Mouse (Mus musculus): Measurements from ENCODE around the gene Ccdc63. TPM values are rescaled to one million over a fixed set of nuclear protein-coding genes. Genes with fewer than 3 reads are reported as not detected.

Gene Ccdc63
- total RNA-seq, 1 experiment from 2014 or later, result not detected

DNA sequence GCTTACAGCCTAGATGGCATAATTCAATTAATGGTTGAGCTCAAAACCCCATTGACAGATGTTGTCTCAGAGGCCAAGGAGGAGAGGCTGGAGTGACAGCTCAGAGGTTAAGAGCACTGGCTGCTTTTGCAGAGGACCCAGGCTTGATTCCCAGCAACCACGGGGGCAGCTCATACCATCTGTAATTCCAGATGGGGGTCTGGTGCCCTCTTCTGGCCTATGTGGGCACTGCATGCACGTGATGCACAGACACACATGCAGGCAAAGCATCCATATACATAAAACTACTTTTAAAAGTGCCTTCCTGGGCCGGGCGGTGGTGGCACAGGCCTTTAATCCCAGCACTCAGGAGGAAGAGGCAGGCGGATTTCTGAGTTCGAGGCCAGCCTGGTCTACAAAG lies 24.4 kb downstream of the Ccdc63 start:
- DNase-seq, result no peak

DNA sequence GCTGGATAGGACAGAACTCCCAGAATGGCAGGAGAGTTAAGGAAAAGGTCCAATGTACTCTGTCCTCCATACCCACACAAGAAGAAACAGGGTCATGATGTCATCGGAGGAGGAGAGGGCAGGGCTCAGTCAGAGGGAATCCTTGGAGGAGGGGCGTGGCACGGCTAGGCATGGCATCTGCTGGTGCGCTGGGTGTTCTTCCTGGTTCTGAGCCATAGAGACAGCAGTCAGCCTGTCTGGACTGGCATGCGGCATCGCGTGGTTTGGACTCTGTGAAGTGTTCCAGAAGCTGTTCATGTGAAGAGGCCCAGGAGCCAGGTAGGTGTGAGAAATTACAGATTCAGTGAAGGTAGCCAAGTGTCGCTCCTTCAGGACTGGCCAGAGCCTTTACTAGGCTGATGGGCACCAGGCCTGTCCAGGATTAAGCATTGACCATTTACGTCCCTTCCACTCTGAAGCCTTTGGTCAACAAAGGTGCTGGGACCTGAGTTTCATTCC lies 25.3 kb downstream of the Ccdc63 start:
- no peak for DNase-seq

DNA sequence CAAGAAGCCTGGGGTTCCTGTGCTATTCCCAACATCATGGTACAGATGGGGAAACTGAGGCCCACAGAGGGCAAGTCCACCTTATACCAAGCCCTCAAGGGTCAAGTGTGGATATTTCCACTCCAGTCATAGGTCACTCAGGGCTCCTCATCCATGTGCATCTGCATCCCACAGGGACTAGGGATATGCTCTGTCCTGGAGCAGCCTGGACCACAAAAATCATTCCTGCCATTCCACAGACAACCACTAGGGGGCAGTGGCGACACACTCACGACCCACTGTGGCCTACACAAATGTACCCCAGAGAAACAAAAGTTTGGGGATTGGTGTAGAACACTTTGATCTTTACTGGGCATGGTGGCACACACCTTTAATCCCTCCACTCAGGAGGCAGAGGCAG lies 26.4 kb downstream of the Ccdc63 start:
- peak; percentile 45 for DNase-seq

DNA sequence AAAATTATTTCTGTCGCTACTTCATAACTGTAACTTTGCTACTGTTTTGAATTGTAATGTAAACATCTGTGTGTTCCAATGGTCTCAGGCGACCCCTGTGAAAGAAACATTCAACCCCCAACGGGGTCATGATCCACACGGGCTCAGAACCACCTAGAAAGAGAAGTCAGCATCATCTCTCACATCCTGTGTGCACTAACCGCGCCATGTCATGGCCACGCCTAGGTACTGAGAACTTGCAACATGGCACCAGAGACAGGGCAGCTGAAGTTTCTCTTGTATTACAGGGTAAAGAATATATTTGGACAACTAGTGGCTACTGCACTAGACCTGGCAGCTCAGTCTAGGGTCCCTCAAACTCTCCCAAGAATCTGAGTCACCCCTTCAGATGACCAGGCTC lies 27.2 kb downstream of the Ccdc63 start:
- DNase-seq, result no peak

DNA sequence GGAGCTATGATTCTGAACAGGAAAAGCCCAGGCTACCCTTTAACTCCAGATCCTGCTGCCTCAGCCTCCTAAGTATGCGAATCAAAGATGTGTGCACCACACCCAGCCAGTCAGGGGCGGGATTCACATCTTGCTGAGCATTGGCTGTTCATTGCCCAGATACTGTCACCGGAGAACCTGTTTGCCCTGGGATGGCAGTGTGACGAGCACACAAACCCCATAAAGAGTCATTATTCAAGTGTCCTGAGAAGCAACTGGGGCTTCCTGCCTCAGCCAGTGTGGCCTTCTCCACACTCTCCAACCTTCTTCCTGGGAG lies 28.7 kb downstream of the Ccdc63 start:
- DNase-seq, result no peak

DNA sequence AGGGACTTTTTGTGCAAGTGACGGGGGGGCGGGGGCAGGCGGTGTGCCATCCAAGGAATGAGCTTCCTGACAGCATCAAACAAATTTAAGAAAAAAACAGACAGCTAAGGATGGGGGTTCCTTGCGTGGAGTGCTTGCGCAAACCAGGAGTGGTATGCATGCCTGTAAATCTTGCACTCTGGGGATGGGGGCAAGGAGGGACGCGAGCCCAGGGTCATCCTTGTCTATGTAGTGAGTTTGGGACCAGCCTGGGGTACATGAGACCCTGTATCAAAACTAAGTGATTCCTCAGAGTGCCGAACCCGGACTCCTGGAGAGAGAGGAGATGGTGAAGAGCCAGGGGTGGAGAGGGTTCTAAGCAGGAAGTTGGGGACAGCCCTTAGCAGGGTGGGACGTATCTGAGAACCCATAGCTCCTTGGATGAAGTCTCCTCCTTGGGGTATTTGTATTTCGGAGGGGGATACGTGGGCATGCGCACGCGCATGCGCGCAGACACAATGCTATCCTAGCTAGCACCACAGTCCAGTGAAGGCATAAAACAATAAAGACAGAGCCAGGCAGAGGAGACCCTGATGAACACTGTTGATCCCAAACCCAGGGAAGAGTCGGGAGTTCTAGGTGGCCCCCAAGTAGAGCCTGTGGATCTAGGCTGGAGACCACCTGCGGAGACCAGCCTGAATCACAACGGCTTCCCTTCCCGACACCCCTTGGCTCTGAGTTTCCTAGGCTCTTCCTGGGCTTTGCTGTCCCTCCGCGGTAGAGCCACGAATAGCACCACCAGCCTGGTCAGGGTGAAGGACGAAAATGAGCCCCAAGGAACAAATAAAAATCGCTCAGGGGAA lies 29.3 kb downstream of the Ccdc63 start:
- no peak for DNase-seq

DNA sequence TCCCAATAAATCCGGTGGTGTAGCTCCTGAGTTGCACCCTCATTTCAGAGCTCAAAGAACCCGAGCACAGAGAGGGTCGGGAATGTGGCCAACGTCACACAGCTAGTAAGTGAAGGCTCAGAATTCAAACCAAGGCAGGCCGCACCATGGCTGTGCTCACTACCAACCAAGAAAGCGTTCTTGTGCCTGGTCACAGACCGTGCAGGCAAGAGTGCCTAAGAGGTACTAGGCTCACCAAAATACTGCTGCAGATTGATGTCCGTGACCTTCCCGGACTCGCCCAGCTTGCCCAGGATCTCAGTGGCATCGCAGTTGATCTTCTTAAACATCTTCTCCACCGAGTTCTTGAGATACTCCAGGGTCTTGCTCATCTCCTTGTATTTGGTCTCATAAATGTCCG lies 30.0 kb downstream of the Ccdc63 start:
- no peak for DNase-seq

DNA sequence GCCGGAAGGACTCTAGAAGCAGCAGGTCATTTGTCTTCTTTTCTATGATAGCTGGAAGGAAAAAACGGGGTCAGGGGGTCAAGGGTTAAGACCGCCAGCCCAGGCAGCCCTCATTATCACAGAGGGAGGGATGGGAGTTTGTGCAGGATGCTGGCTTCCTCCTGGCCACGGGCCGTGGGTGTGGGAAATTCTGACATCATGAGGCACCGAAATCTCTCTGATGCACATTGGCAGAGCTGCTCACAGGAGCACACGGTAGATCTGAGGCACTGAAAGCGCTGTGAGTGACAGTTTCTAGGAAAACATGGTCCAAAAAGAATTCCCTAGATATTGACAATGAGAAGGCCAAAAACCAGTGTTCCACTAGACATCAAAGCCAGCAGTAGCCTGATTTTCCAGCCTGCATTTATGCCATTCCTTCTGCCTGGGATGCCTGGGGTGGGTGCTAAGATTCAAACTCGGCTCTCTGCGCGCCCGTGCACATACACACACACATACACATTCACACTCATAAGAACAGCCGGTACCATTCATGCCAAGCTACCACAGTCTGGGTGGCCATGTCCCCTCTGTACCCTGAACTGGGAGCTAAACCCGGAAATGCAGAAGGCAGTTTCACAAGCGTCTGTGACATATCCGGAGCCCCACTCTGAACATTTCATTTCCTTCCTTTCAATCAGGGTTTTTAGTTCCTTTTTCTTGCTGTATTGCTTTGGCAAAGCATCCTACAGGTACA lies 31.1 kb downstream of the Ccdc63 start:
- no peak for DNase-seq

DNA sequence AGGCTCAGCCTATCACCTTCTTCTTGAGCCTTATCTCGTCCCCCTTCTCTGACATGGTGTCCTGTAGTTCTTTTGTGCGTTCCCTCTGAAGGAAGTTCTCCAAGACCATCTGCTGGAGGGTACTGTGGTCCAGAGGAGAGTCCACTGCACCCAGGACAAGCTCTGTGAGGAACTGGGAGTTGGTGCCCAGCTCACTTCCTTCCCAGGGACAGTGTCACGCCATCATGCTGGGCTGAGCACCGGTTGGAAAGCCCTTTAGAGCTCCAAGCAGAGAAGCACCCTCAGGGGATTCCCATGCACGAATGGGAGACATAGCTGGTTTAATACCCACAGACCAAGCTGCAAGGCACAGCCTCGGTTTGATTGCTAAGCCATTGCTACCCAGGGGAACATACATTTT lies 32.5 kb downstream of the Ccdc63 start:
- no peak for DNase-seq

DNA sequence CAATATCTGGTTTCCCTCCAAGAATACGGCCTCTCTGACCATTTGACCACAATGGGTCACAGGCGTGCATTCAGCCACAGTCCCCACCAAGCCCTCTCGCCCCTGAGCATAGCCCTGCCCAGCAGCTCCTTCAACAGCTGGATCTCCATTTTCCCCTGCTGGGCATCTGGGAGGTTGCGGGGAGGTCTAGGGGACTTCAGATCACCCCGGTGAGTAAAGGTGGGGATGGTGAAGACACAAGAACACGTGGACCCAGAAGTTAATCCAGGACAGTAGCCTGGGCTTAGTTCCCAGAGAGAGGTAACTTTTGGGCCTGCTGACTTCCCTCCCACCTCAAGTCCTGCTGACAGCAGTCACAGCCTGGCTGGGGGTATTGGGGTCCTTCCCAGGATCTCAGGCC lies 34.4 kb downstream of the Ccdc63 start:
- no peak for DNase-seq

DNA sequence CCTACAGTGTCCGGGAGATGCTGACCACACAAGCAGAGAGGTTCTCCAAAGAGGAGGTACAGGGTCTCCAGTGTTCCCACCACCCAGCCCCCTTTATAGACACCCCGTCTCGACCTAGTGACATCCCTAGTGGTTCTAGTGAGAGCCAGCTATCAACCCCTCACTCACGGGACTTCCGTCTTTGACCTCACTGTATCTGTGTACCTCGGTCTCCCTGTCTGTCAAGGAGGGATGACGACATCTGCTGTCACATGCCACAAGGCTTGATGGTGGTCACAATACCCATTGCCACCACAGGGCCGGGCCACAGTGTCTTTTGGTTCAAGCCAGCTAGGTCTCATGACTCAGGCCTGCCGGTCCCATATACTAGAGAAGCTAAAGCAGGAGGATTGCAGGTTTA lies 35.6 kb downstream of the Ccdc63 start:
- DNase-seq, result no peak

DNA sequence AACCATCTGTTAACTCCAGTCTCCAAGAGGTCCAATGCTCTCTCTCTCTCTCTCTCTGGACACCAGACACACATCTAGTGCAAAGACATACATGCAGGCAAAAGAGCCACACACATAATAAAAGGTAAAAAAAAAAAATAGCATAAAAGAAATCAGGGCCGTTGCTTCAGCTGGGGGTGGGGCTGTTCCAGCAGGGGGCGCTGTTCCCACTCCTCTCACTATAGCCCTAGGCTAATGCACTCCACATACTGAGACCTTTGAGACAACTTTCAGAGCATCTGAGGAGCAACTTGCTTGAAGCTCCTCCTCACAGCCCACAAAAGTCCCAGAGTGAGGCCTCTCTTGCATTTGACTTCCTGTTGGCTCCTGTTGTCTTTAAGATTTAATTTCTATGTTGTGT lies 36.4 kb downstream of the Ccdc63 start:
- peak; percentile 66 for DNase-seq

DNA sequence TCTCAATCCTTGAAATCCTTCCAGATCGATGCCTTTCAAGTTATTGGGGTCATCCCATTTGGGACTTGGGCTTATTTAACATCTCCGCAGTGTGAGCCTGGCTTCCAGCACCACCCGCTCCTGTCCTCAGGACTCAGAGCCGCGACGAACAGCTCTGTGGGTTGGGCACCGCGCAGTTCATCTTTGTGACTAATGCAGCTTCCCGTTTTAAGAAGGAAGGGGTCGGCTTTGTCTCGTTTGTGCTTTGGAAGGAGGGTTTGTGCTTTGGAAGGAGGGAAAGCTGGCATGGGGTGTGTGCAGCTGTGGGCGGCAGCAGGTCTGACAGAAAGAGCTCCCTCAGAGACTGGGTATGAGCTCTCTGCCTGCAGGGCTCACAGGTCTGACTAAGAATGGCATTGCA lies 37.5 kb downstream of the Ccdc63 start:
- no peak for DNase-seq

DNA sequence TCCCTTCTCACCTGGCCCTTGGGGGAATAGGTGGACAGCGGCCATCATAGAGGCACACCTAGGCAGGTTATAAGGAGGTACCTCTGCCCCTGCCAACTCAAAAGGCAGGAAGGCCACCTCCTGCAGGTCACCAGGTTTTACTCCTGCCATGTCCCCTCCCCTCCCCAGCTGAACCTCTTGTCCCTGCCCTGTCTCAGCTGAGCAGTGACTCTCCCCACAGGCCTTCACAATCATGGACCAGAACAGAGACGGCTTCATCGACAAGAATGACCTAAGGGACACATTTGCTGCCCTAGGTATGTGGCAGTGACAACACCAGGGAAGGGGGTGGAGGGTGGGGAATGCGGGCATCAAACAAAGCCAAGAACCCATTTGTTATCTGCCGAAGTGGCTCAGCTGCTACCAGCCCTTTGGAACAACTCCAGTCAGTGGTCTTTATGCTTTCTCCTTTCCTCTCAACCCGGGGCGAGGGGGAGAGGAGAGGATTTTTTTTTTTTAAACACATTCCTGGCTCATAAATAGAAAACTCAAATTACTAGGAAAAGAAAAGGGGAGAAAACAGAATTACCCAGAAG lies 38.1 kb downstream of the Ccdc63 start:
- DNase-seq, result no peak

DNA sequence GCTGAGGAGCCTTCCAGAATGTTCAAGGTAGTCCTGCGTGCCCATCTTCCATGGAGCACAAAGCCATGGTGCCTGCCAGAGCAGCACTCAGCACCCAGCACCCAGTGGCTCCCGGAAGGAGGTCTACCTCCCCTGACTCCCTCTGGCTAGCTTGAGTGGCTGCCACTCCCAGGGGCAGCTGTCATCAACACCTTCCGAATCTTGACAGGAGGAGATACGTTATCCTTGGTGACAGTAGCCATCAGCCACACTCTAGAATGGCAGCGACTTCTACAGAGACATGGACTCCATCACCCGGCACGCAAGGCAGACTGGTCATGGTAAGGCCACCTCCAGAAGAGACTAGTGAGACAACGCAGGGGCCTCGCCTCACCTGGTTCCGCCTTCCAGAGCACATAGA lies 46.2 kb downstream of the Ccdc63 start:
- no peak for DNase-seq

DNA sequence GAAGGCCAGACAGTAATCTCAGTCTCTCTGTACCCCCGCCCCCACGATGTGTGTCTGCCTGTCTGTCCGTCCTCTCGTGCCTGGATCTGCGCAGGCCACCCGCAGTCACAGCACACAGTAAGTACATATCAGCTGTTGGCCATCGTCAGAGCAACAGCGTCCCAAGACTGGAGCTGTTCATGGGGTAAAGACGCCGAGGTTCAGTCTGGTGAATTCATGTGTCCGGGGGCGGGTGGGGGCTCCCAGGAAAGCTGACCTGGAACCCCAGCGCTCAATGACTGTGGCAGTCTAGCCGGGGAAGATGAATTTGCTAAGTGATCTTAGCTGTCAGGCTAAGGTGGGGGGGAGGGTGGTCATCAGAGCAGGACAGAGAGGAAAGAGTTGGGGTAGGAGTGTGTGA lies 46.9 kb downstream of the Ccdc63 start:
- DNase-seq, result no peak

DNA sequence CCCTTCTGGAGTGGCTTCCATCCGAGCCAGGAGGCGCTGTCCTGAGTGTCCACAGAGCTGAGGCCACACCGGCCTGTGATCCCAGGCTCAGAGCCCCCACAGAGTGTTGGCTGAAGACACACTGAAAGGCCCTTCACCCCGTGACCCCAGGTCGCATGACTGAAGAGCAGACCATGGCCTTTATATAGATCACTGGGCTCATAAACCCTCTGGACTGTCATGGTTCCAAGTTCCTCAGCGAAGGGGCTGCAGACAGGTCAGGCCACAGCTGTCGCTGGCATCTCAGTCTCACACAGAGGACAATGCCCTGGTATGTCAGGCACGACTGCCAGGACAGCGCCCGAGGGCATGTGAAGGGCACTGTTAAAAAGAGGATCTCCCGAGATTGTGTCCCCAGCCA lies 47.8 kb downstream of the Ccdc63 start:
- no peak for DNase-seq

DNA sequence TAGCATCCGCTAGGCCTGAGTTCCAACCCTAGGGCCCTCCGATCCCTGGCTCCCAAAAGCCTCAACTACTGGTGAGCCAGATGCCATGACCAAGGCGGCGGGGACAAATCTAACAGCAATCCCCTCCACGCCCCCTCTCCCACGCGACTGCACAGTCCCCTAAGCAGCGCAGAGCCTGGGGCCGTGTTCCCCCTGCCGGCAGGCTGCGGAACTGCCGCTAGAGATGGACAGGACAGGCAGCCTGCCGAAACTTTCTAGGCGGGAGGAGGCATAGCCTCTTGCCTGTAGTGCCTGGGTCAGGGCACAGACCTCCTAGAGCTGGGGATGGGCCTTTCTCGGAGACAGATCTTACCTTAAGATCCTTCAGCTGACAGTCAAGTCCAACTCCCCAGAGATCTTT lies 49.6 kb downstream of the Ccdc63 start:
- DNase-seq, result peak; percentile 61

DNA sequence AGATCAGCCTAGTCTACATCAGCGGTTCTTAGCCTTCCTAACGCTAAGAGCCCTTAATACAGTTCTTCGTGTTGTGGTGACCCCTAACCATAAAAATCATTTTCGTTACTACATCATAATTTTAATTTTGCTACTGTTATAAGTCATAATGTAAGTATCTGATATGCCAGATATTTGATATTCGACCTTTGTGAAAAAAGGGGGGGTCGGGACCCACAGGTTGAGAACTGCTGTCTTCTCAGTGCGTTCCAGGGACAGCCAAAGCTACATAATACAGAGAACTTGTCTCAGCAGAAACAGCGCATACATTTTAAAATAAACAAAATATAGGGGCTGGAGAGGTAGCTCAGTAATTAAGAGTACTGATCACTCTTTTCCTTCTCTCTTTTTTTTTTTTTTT lies 51.0 kb downstream of the Ccdc63 start:
- no peak for DNase-seq

DNA sequence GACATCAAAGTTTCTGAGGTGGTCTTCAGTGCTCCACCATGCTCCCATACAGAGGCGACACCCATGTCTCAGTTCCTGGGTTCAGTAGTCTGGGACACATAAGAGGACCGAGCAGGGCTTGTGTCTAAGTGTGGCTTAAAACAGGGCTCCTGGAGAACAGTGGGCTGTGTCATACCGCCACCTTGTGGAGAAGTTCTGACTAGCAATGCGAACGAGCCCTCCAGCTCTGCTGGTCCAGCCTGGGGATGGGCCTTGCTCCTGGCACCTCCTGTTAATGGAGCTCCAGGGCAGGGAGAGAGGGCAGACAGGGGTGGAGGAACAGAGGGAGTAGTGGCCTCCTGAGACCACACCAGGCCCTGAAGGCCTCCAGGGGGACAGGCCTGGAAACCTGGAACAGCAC lies 51.7 kb downstream of the Ccdc63 start:
- peak; percentile 87 for DNase-seq

DNA sequence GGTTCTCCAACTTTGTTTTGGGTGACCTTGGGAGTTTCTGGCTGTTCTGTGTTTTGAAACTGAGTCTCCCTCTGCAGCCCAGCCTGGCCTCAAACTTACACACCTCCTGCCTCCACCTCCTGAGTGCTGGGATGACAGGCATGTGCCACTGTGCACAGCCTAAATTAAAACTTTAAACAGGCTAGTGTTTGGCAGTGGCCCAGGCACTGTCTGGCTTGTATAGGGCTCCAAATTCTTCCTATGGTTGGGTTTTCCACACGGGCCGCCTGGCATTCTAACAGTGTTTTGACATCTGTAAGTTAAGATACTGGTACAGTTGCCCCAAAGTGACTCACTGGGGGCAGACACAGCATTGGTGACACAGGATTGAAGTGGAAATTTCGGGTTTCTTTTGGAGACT lies 54.5 kb downstream of the Ccdc63 start:
- DNase-seq, result no peak

DNA sequence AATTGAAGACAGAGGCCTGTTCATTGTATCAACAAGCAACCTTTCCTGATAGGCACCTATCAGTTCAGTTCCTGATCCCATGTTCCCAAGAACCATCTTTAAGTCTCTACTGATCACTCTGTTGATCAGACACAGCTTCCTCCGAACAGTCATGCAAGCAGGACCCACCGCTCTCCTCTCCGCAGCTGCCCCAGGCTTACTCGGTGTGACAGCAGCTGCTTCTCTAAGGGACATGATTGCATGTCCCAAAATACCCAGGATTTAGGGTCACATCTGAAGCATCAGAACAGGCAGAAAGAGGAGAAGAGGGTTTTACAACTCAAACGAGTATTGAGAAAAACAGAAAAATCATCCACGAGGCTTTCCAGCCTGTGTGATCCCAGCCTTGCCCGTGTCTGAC lies 55.3 kb downstream of the Ccdc63 start:
- no peak for DNase-seq

DNA sequence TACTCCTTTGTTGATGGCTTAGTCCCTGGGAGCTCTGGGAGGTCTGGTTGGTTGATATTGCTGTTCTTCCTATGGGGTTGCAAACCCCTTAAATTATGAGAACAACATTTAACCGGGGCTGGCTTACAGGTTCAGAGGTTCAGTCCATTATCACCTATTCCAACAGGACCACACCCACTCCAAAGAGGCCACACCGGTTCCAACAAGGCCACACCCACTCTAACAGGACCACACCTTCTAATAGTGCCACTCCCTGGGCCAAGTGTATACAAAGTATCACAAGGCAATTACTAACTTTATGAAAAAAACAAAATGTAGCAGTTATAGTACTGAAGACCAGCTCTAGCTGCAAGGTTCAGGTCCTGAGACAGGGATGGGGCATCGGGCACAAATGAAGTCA lies 56.2 kb downstream of the Ccdc63 start:
- DNase-seq, result no peak

DNA sequence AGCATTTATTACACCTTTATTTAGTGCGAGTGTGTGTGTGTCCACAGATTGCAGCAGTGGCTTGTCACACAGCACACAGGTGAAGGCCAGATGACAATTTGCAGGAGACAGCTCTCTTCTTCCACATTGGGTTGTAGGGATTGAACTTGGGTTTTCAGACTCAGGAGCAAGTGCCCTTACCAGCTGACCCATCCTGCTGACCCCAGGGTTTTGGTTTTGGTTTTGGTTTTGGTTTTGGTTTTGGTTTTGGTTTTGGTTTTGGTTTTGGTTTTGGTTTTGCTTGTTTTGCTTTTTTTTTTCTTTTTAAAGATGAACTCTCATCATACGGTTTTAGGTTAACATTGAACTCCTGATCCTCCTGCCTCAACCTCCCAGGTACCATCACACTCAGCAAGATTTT lies 57.3 kb downstream of the Ccdc63 start:
- DNase-seq, result no peak
